Comparison of ENCODE assay signal across 14 mouse cellular contexts in genomic region chr5:72844294-72844693, GRCm38 (mm10). TPM values are rescaled to one million over a fixed set of nuclear protein-coding genes. Genes with fewer than 3 reads are reported as not detected.
DNase-seq lines count a peak whose midpoint lies in the region; ATAC-seq and TF ChIP-seq lines count a peak whose summit lies in the region.
"Had no signal": no experiment of that assay in that cellular context is flagged by ENCODE, and none has a peak within 500 bp of the region (broad histone marks: within the 10 kb centered on the region; RNA-seq: fewer than 3 reads in every experiment).

No protein-coding gene starts in this region.

- DNase-seq in heart, adult 2 months = no peak
- peak; percentile 46 for DNase-seq in 3134 (ENCODE audit: extremely low read depth, insufficient read length, low spot score)
- peak; percentile 48 for DNase-seq in Muller cell, postnatal 12 days (ENCODE audit: inconsistent ontology term)
- no peak for DNase-seq in cerebellum, adult 18-20 months
- no peak for DNase-seq in gastrocnemius, adult 8-10 months (ENCODE audit: low spot score in 2 of 2)
- no peak for DNase-seq in adipocyte (ENCODE audit: low spot score)
- DNase-seq: cerebellum, adult 9-11 months; heart, adult 18-20 months; spleen, adult 18-20 months had no signal

- H3K4me2 ChIP-seq in heart, embryonic 13.5 days = peak overlapping the region; percentile 19; the same call in 1 of the 2 replicates
- no peak overlapping the region for H3K4me2 ChIP-seq in intestine, postnatal 0 days (replicated peaks; ENCODE audit: low read depth)
- H3K4me2 ChIP-seq: embryonic facial prominence, embryonic 15.5 days; hindbrain, embryonic 13.5 days; liver, embryonic 11.5 days had no signal

- no peak for TF ChIP-seq CTCF in heart, adult 2 months (IDR thresholded peaks at IDR 0.05)
- no peak for TF ChIP-seq CTCF in intestine, postnatal 0 days (IDR thresholded peaks at IDR 0.05; ENCODE audit: low read depth)

- peaks cover 53% of the 10 kb centered on the region for H3K4me1 ChIP-seq in heart, embryonic 13.5 days
- peaks cover 5% of the 10 kb centered on the region; the same call in 1 of the 2 replicates for H3K4me1 ChIP-seq in heart, adult 2 months (ENCODE audit: control insufficient read depth, insufficient read depth, low read length)
- 0 out of 2 replicates have a peak, but pooled peaks cover 18% of the 10 kb centered on the region for H3K4me1 ChIP-seq in intestine, postnatal 0 days (replicated peaks; ENCODE audit: control insufficient read depth, insufficient read depth, low read length)

- peaks cover 5% of the 10 kb centered on the region; the same call in 1 of the 2 replicates for H3K36me3 ChIP-seq in heart, embryonic 13.5 days
- no peaks in the 10 kb centered on the region; the same call in none of the 2 replicates for H3K36me3 ChIP-seq in heart, adult 2 months (ENCODE audit: control insufficient read depth, insufficient read depth, low read length)
- H3K36me3 ChIP-seq in intestine, postnatal 0 days (ENCODE audit: control insufficient read depth, insufficient read depth) = no peaks in the 10 kb centered on the region
- H3K36me3 ChIP-seq: embryonic facial prominence, embryonic 15.5 days; hindbrain, embryonic 13.5 days had no signal

- no peak for TF ChIP-seq POLR2A in heart, adult 2 months (IDR thresholded peaks at IDR 0.05; ENCODE audit: insufficient read depth, low read depth, low read length)

- 0 out of 2 replicates have a peak, but pooled peaks cover 2% of the 10 kb centered on the region for H3K79me2 ChIP-seq in heart, adult 2 months (replicated peaks; ENCODE audit: control insufficient read depth, insufficient read depth, low read length)

- TF ChIP-seq EP300 in heart, adult 2 months (IDR thresholded peaks at IDR 0.05; ENCODE audit: insufficient read depth, low read depth, low read length) = no peak

- no peaks in the 10 kb centered on the region for H3K27me3 ChIP-seq in heart, embryonic 13.5 days (replicated peaks)
- H3K27me3 ChIP-seq in heart, adult 2 months (ENCODE audit: control insufficient read depth, insufficient read depth, low read length) = no peaks in the 10 kb centered on the region
- H3K27me3 ChIP-seq in intestine, postnatal 0 days (replicated peaks; ENCODE audit: control insufficient read depth, insufficient read depth, low read length) = no peaks in the 10 kb centered on the region
- H3K27me3 ChIP-seq: embryonic facial prominence, embryonic 15.5 days; hindbrain, embryonic 13.5 days had no signal

- intact Hi-C loops in heart, adult 2 months (cut with DNase I) = no loop called here

- no peak overlapping the region for H3K9ac ChIP-seq in heart, embryonic 13.5 days
- no peak overlapping the region for H3K9ac ChIP-seq in heart, adult 2 months (ENCODE audit: low read depth, low read length)
- H3K9ac ChIP-seq in intestine, postnatal 0 days (ENCODE audit: low read depth, low read length) = no peak overlapping the region
- H3K9ac ChIP-seq: embryonic facial prominence, embryonic 15.5 days; hindbrain, embryonic 13.5 days had no signal

- WGBS in heart, embryonic 13.5 days = 16% methylated on average over 2 of the region's 2 CpGs
- WGBS in heart, adult 2 months = 45% methylated on average over 2 of the region's 2 CpGs
- 16% methylated on average over 2 of the region's 2 CpGs for WGBS in intestine, postnatal 0 days

- H3K4me3 ChIP-seq in heart, embryonic 13.5 days = no peak overlapping the region
- H3K4me3 ChIP-seq in heart, adult 2 months = no peak overlapping the region
- no peak overlapping the region for H3K4me3 ChIP-seq in intestine, postnatal 0 days (ENCODE audit: low read depth, low read length)
- H3K4me3 ChIP-seq: embryonic facial prominence, embryonic 15.5 days; hindbrain, embryonic 13.5 days had no signal

- no peak for ATAC-seq in heart, embryonic 13.5 days (ENCODE audit: extremely low read depth, insufficient number of reproducible peaks, low FRiP score, low TSS enrichment)
- ATAC-seq in intestine, postnatal 0 days = peak; percentile 31; the same call in 1 of the 2 replicates

- H3K9me3 ChIP-seq in heart, embryonic 13.5 days = peaks cover 6% of the 10 kb centered on the region; the same call in 1 of the 2 replicates
- H3K9me3 ChIP-seq in intestine, postnatal 0 days (ENCODE audit: control insufficient read depth) = no peaks in the 10 kb centered on the region
- H3K9me3 ChIP-seq: embryonic facial prominence, embryonic 15.5 days had no signal

- peak overlapping the region; percentile 53 for H3K27ac ChIP-seq in heart, embryonic 13.5 days (replicated peaks)
- no peak overlapping the region for H3K27ac ChIP-seq in heart, adult 2 months
- peak overlapping the region; percentile 22 for H3K27ac ChIP-seq in intestine, postnatal 0 days (ENCODE audit: low read depth, low read length)
- H3K27ac ChIP-seq: embryonic facial prominence, embryonic 15.5 days; hindbrain, embryonic 13.5 days had no signal

RNA-seq across cellular contexts. Expression of gene Tec, which starts 24.0 kb away (rescaled TPM):
- 15.1 and 17.2 TPM in 2 replicates for polyA plus RNA-seq in heart, embryonic 13.5 days (2015; fragmentation: Nextera tagmentation; extraction: Ambion mirVana)
- 10 to 100 TPM; 12.8 to 13.8 TPM for total RNA-seq in heart, adult 2 months (2021)
- polyA plus RNA-seq in heart, adult 2 months (2012; rRNA removed) = 5.7 and 9.3 TPM in 2 replicates
- polyA plus RNA-seq in intestine, postnatal 0 days (2015; fragmentation: Nextera tagmentation; extraction: Ambion mirVana) = 12.4 and 14.7 TPM in 2 replicates
- 1 to 10 TPM; 1.1 to 2.6 (median 1.6) TPM for total RNA-seq in gastrocnemius, adult 8-10 months (2022)

Comparison
In these comparisons a context has a peak if more than half of its experiments do, and no peak if none do; other contexts are left out.
1. DNase-seq: peak in 3134 (single experiment) and Muller cell, postnatal 12 days (single experiment); none in heart, adult 2 months (0 of 2), cerebellum, adult 18-20 months (0 of 2), gastrocnemius, adult 8-10 months (0 of 2) and adipocyte (single experiment).